Mouse (Mus musculus) stomach, postnatal 0 days (tissue): ENCODE results near the gene Olfr1420. TPM values are rescaled to one million over a fixed set of nuclear protein-coding genes. Genes with fewer than 3 reads are reported as not detected.
"Not testable (repeated sequence)": the region's sequence is repeated elsewhere in the genome, so short reads cannot be mapped to it uniquely, and the experiment has no call there.

Experiments used
- ATAC-seq: fragments of 200-750 bp; cut with Nextera tagmentation; 2 replicates; pipeline ENCODE4 v1.8.0; 2017; ENCODE audit not compliant: low FRiP score, low TSS enrichment
- DNase-seq: peaks from one replicate; pipeline ENCODE4 v3.0.0-alpha.2; 2016; ENCODE audit warnings: low spot score
- H3K27ac ChIP-seq: fragments of 300-500 bp; sonication (generic); replicated peaks from 2 replicates; pipeline ENCODE4 v1.5.1; 2014; ENCODE audit warnings: mild to moderate bottlenecking, control low read depth
- H3K27me3 ChIP-seq: fragments of 300-500 bp; sonication (generic); 2 replicates; pipeline ENCODE4 v1.6.1; 2014; ENCODE audit warnings: low read length; ENCODE audit not compliant: control insufficient read depth, insufficient read depth
- H3K36me3 ChIP-seq: fragments of 300-500 bp; sonication (generic); 2 replicates; pipeline ENCODE4 v1.6.1; 2014; ENCODE audit warnings: low read length, mixed read lengths; ENCODE audit not compliant: control insufficient read depth, insufficient read depth
- H3K4me1 ChIP-seq: fragments of 300-500 bp; sonication (generic); replicated peaks from 2 replicates; pipeline ENCODE4 v1.6.1; 2014; ENCODE audit warnings: antibody characterized with exemption; ENCODE audit not compliant: control insufficient read depth, insufficient read depth
- H3K4me2 ChIP-seq: fragments of 300-500 bp; sonication (generic); replicated peaks from 2 replicates; pipeline ENCODE4 v1.6.1; 2014; ENCODE audit warnings: low read depth, mild to moderate bottlenecking, control low read depth, moderate library complexity
- H3K4me3 ChIP-seq: fragments of 300-500 bp; sonication (generic); 2 replicates; pipeline ENCODE4 v1.5.1; 2014; ENCODE audit warnings: low read depth, low read length, control low read depth
- H3K9ac ChIP-seq: fragments of 300-500 bp; sonication (generic); 2 replicates; pipeline ENCODE4 v1.6.1; 2014; ENCODE audit warnings: mild to moderate bottlenecking, low read length, control low read depth, mixed read lengths
- H3K9me3 ChIP-seq: fragments of 300-500 bp; sonication (generic); 2 replicates; pipeline ENCODE4 v1.6.1; 2016; ENCODE audit warnings: low read length; ENCODE audit not compliant: control insufficient read depth
- CTCF ChIP-seq: IDR thresholded peaks from 2 replicates; pipeline ENCODE4 v1.5.1; 2016; ENCODE audit warnings: antibody characterized with exemption, low read depth, mild to moderate bottlenecking, moderate library complexity
- EP300 ChIP-seq: optimal IDR thresholded peaks from 2 replicates; pipeline ENCODE3; 2016; ENCODE audit warnings: antibody characterized with exemption
- WGBS: fragments of 180-500 bp; shearing (Covaris S2); extraction: QIAGEN DNeasy Blood & Tissue Kit; methylation state at CpG from one replicate; pipeline ENCODE4 v1.1.7; 2014; 5-methylcytosine and 5-hydroxymethylcytosine counted together
- polyA plus RNA-seq: library from polyadenylated mRNA; unstranded; fragments of >200 nt; fragmentation: Nextera tagmentation; extraction: Ambion mirVana; gene quantifications from 2 replicates; pipeline ENCODE4 v1.2.1, GENCODE M21; 2015

The Olfr1420 gene
- polyA plus RNA-seq, 1 experiment from 2014 or later = 0.06 TPM

DNA sequence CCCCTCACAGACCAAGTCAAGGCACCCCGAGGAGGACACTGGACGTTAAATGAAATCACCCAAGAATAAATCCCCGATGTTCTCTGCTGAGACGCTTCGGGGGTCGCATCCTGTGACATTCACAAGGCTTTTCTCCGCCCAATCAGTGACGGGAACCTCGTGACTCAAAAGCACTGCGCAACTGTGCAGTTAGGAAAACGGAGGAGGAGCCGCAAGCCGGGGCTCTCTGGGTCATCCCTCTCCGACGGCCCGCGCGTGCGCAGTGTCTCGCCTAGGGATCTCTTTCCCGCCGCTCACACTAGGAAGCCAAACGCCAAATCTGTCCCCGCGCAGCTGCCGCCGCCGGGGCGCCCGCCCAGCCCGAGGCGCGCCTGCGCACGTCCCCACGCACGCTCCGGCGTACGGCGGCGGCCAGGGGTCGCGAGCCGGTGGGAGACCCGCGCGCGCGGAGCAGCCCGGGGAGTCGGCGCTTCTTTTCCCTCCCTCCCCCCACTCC is 25.7 kb downstream of the Olfr1420 start, which contains the start of gene Patl1:
Patl1 (plus strand) TSS at position 363 of the 496 bp plus-strand sequence.
- DNase-seq (peak; percentile 98), ATAC-seq (peak; percentile 98)
- WGBS = under 1% methylated on average over 45 of the region's 53 CpGs
- TF ChIP-seq EP300 (no peak), CTCF (no peak)
- H3K36me3 ChIP-seq = no peaks in the 10 kb centered on the region
- no peaks in the 10 kb centered on the region for H3K4me1 ChIP-seq
- peak within 1 kb of the TSS; percentile 95 for H3K27ac ChIP-seq
- no peaks in the 10 kb centered on the region for H3K27me3 ChIP-seq
- H3K4me3 ChIP-seq = peak within 1 kb of the TSS; percentile 93
- no peaks in the 10 kb centered on the region for H3K9me3 ChIP-seq
- H3K9ac ChIP-seq = peak within 1 kb of the TSS; percentile 90
- peak within 1 kb of the TSS; percentile 84 for H3K4me2 ChIP-seq

DNA sequence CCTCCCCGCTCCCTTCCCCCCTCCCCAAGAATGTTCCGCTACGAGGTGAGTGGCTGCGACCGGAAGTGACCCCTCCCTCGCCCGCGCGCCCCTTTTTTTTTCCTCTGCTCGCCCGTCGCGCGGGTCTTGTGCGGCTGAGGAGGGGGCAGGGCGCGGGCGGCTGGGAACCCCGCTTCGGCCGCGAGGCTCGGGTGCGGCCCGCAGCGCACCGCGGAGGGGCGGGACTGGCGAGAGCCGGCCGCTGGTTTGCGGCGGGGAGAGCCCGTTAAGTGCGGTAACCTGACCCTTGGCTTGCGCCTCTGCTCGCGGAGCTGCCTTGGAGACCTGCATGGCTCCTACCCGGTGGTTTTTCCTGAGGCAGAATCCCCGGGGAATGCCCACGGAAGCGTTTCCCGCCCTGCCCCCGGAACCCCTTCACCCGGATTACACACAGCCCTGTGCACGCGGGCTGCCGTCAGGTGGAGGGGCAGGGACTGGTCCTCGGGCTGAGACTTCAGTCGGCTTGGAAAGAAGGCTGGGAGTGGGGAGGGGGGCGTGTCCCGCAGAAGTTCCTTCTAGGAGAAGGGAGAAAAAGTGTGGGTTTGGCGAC is 26.3 kb downstream of the Olfr1420 start:
- Histone ChIP-seq H3K9me3 (no peaks in the 10 kb centered on the region), H3K4me3 (peak overlapping the region; percentile 93), H3K4me1 (no peaks in the 10 kb centered on the region), H3K27me3 (no peaks in the 10 kb centered on the region), H3K36me3 (no peaks in the 10 kb centered on the region), H3K9ac (peak overlapping the region; percentile 90), H3K4me2 (peak overlapping the region; percentile 84), H3K27ac (peak overlapping the region; percentile 95)
- ATAC-seq (peak; percentile 72), DNase-seq (peak; percentile 75)
- TF ChIP-seq CTCF = 0 out of 2 replicates have a peak, but pooled peaks have one; percentile 2
- TF ChIP-seq EP300 = no peak
- WGBS = under 1% methylated on average over 44 of the region's 54 CpGs

DNA sequence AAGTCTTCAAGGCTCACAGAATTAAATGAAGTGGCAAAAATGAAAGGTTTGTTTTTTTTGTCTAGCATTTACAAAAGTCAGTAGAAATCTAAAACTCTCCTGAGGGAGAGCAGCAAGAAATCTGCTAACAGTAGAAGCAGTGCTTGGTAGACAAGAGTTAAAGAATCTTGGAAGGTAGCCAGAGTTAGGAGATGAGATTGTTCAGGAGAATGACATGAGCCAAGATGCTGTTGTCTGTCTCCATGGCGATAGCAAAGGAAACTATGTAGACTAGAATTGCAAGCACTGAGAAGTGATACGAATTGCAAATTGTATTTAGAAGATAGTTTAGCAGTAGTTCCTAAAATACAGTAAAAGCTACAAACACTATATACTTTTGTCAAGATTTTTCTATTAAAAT is 29.4 kb downstream of the Olfr1420 start:
- ATAC-seq (no peak), DNase-seq (no peak)
- Histone ChIP-seq H3K27ac (no peak overlapping the region), H3K36me3 (no peaks in the 10 kb centered on the region; the same call in 1 of the 2 replicates), H3K4me1 (no peaks in the 10 kb centered on the region), H3K27me3 (no peaks in the 10 kb centered on the region), H3K4me2 (no peak overlapping the region), H3K9me3 (no peaks in the 10 kb centered on the region), H3K4me3 (no peak overlapping the region), H3K9ac (no peak overlapping the region)
- TF ChIP-seq CTCF (no peak), EP300 (no peak)
- 11% methylated on average over 2 of the region's 2 CpGs for WGBS

DNA sequence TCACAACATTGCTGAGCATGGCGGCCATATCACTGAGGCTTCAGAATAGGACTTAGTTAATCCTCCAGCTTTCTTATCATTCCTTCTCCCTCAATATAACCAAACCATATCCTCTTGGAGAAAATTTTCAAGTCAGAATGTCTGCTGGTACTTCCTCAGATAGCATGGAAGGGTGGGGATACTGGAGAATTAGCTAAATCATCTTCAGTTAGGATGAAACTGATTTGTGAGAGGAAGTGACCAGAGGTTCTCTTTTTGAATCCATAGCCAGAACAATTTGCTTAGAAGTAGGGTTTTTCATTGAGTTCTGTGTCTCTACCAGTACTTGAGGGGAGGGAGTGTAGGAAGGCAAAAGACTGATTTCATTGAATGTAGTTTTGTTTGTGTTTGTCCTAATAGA is 35.7 kb downstream of the Olfr1420 start:
- Histone ChIP-seq H3K4me3 (no peak overlapping the region), H3K9ac (no peak overlapping the region), H3K9me3 (no peaks in the 10 kb centered on the region), H3K4me2 (no peak overlapping the region), H3K27me3 (no peaks in the 10 kb centered on the region), H3K36me3 (peaks cover 24% of the 10 kb centered on the region), H3K27ac (no peak overlapping the region), H3K4me1 (no peaks in the 10 kb centered on the region)
- DNase-seq = no peak
- WGBS = 100% methylated on average over 1 of the region's 1 CpGs
- no peak for ATAC-seq
- no peak for TF ChIP-seq EP300
- TF ChIP-seq CTCF = no peak

DNA sequence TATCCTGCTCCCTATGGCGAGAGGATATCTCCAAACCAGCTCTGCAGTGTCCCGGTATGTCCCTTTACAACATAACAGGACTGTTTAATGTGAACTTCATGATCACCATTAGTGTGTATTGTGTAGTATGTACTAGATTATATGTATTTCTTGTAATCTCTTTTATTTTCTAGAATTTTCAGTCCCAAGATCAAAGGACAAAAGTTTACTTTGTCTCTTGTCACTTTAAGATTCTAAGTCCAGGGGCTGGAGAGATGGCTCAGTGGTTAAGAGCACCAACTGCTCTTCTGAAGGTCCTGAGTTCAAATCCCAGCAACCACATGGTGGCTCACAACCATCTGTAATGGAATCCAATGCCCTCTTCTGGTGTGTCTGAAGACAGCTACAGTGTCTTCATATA is 36.1 kb downstream of the Olfr1420 start:
- WGBS = 100% methylated on average over 2 of the region's 2 CpGs

DNA sequence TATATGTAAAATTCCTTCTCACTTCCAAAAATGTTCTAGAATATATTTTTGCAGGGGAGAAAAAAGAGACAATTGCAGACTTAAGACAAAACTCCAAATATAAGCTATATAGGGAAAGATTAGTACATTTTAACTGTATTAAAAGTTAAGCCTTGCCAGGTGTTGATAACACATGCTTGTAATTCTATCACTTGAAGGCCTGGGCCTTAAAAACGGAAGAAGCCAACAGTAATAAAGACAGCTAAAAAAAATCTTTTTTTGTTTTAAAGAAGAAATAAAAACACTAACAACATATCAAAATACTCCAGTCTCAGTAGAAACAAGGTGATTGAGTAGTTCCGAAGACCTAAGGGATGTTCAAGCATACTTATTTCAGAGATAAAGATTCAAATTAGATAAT is 40.0 kb downstream of the Olfr1420 start:
- H3K4me1 ChIP-seq = no peaks in the 10 kb centered on the region
- no peaks in the 10 kb centered on the region for H3K27me3 ChIP-seq
- WGBS = 89% methylated on average over 2 of the region's 2 CpGs
- H3K4me3 ChIP-seq = no peak overlapping the region
- H3K4me2 ChIP-seq = no peak overlapping the region
- ATAC-seq (no peak), DNase-seq (no peak)
- TF ChIP-seq EP300 = no peak
- TF ChIP-seq CTCF = no peak
- H3K27ac ChIP-seq = no peak overlapping the region
- H3K9ac ChIP-seq = no peak overlapping the region
- no peaks in the 10 kb centered on the region for H3K9me3 ChIP-seq
- H3K36me3 ChIP-seq = peaks cover 35% of the 10 kb centered on the region

More for the DNA sequence above, 36.1 kb downstream of the Olfr1420 start:
- not testable (repeated sequence) for H3K27me3 ChIP-seq, H3K4me2 ChIP-seq, DNase-seq, H3K9me3 ChIP-seq, H3K27ac ChIP-seq, H3K9ac ChIP-seq, ATAC-seq, H3K4me3 ChIP-seq, H3K4me1 ChIP-seq
- H3K36me3 ChIP-seq = peaks cover 24% of the 10 kb centered on the region
